Mouse (Mus musculus) thymus, adult 2 months (tissue): Measurements from ENCODE around the gene Fbxw9. TPM values are rescaled to one million over a fixed set of nuclear protein-coding genes. Genes with fewer than 3 reads are reported as not detected.
A peak's percentile ranks its signal among the peaks of the same experiment; 100 is the strongest.

Experiments
- DNase-seq: peaks from one replicate; pipeline ENCODE4 v3.0.0; 2021
- H3K27ac ChIP-seq: fragments of 200-500 bp; 2 replicates; pipeline ENCODE4 v1.5.1; 2012; ENCODE audit warnings: low read length, control low read depth; ENCODE audit not compliant: control insufficient read depth, insufficient read depth
- H3K27me3 ChIP-seq: fragments of 200-500 bp; 2 replicates; pipeline ENCODE4 v1.6.1; 2012; ENCODE audit warnings: mild to moderate bottlenecking, low read length, moderate library complexity, mixed read lengths; ENCODE audit not compliant: control insufficient read depth, insufficient read depth
- H3K36me3 ChIP-seq: fragments of 200-500 bp; 2 replicates; pipeline ENCODE4 v1.6.1; 2012; ENCODE audit warnings: mild to moderate bottlenecking, low read length, moderate library complexity; ENCODE audit not compliant: control insufficient read depth, insufficient read depth
- H3K4me1 ChIP-seq: fragments of 200-500 bp; replicated peaks from 2 replicates; pipeline ENCODE4 v1.6.1; 2012; ENCODE audit warnings: low read length; ENCODE audit not compliant: control insufficient read depth, insufficient read depth
- H3K4me3 ChIP-seq: fragments of 200-500 bp; 2 replicates; pipeline ENCODE4 v1.5.1; 2012; ENCODE audit warnings: mild to moderate bottlenecking, low read length, control low read depth, moderate library complexity; ENCODE audit not compliant: control insufficient read depth, insufficient read depth
- CTCF ChIP-seq: fragments of 200-500 bp; IDR thresholded peaks from 2 replicates; pipeline ENCODE4 v1.5.1; 2012; ENCODE audit warnings: mild to moderate bottlenecking, control low read depth, low read length, moderate library complexity, borderline replicate concordance; ENCODE audit not compliant: control insufficient read depth, poor library complexity, insufficient read depth; ENCODE audit errors: extremely low read depth
- POLR2A ChIP-seq: fragments of 200-500 bp; IDR thresholded peaks from 2 replicates; pipeline ENCODE4 v1.6.1; 2012; ENCODE audit warnings: mild to moderate bottlenecking, low read length, control low read depth, moderate library complexity; ENCODE audit not compliant: control insufficient read depth, poor library complexity, insufficient read depth; ENCODE audit errors: extremely low read depth
- WGBS: fragments of 180-500 bp; shearing (Covaris S2); methylation state at CpG from one replicate; pipeline ENCODE4 v1.1.7; 2018; 5-methylcytosine and 5-hydroxymethylcytosine counted together
- polyA plus RNA-seq: library from polyadenylated mRNA; depleted of rRNA; stranded (reverse); fragments of >200 nt; gene quantifications from 2 replicates; pipeline ENCODE4 v1.2.3, GENCODE M21; 2012

Gene Fbxw9
- polyA plus RNA-seq, 1 experiment, result 29.3 TPM

- Histone ChIP-seq H3K4me3 (no peak overlapping the region), H3K4me1 (peaks cover 17% of the 10 kb centered on the region), H3K27ac (no peak overlapping the region), H3K27me3 (no peaks in the 10 kb centered on the region), H3K36me3 (peaks cover 15% of the 10 kb centered on the region)
- DNase-seq, result no peak
- TF ChIP-seq POLR2A, result no peak
- TF ChIP-seq CTCF, result no peak
- 96% methylated on average over 3 of the region's 3 CpGs for WGBS
These were observed 38.3 kb upstream of the Fbxw9 start for GRCm38 (mm10) chr8:85021514-85022055.

GRCm38 (mm10) chr8:85023846-85024245, 36.0 kb upstream of the Fbxw9 start:
- H3K27me3 ChIP-seq, result no peaks in the 10 kb centered on the region
- H3K4me1 ChIP-seq, result peaks cover 23% of the 10 kb centered on the region
- no peak for TF ChIP-seq CTCF
- TF ChIP-seq POLR2A, result no peak
- H3K27ac ChIP-seq, result no peak overlapping the region
- DNase-seq, result no peak
- peaks cover 2% of the 10 kb centered on the region for H3K36me3 ChIP-seq
- 97% methylated on average over 3 of the region's 3 CpGs for WGBS
- no peak overlapping the region for H3K4me3 ChIP-seq

GRCm38 (mm10) chr8:85025098-85025932, 34.5 kb upstream of the Fbxw9 start, which contains the start of gene Asna1:
TSS of gene Asna1 (minus strand) at chr8:85025281.
- peaks cover 10% of the 10 kb centered on the region; the same call in 1 of the 2 replicates for H3K36me3 ChIP-seq
- 0 out of 2 replicates have a peak, but pooled peaks have one; percentile 24 for TF ChIP-seq POLR2A
- TF ChIP-seq CTCF, result no peak
- H3K27ac ChIP-seq, result no peak within 1 kb of the TSS; the same call in none of the 2 replicates
- H3K4me3 ChIP-seq, result peak within 1 kb of the TSS; percentile 91
- peaks cover 23% of the 10 kb centered on the region for H3K4me1 ChIP-seq
- 2% methylated on average over 30 of the region's 30 CpGs for WGBS
- peak; percentile 77 for DNase-seq
- H3K27me3 ChIP-seq, result no peaks in the 10 kb centered on the region

- peak within 1 kb of the TSS; percentile 82 for H3K4me3 ChIP-seq
- H3K36me3 ChIP-seq, result peaks cover 23% of the 10 kb centered on the region
- H3K27me3 ChIP-seq, result no peaks in the 10 kb centered on the region
- H3K27ac ChIP-seq, result peak within 1 kb of the TSS; percentile 54; the same call in 1 of the 2 replicates
- under 1% methylated on average over 74 of the region's 75 CpGs for WGBS
- TF ChIP-seq POLR2A, result peak; percentile 98
- 0 out of 2 replicates have a peak, but pooled peaks have one; percentile 52 for TF ChIP-seq CTCF
- peak; percentile 95 for DNase-seq
- peaks cover 23% of the 10 kb centered on the region for H3K4me1 ChIP-seq
These were observed 33.0 kb upstream of the Fbxw9 start, which contains the start of gene Trir for GRCm38 (mm10) chr8:85026670-85027515. TSS of gene Trir (plus strand) at chr8:85026823.

- peak overlapping the region; percentile 82 for H3K4me3 ChIP-seq
- H3K27ac ChIP-seq, result no peak overlapping the region
- no peak for DNase-seq
- TF ChIP-seq POLR2A (no peak), CTCF (no peak)
- peaks cover 23% of the 10 kb centered on the region for H3K4me1 ChIP-seq
- no peaks in the 10 kb centered on the region for H3K27me3 ChIP-seq
- WGBS, result under 1% methylated on average over 13 of the region's 13 CpGs
- H3K36me3 ChIP-seq, result peaks cover 29% of the 10 kb centered on the region
These were observed 32.4 kb upstream of the Fbxw9 start for GRCm38 (mm10) chr8:85027516-85027855.

GRCm38 (mm10) chr8:85027922-85028321, 31.9 kb upstream of the Fbxw9 start:
- Histone ChIP-seq H3K27ac (no peak overlapping the region), H3K4me3 (no peak overlapping the region), H3K27me3 (no peaks in the 10 kb centered on the region), H3K4me1 (peaks cover 23% of the 10 kb centered on the region), H3K36me3 (peaks cover 29% of the 10 kb centered on the region)
- WGBS, result 7% methylated on average over 2 of the region's 2 CpGs
- DNase-seq, result no peak
- TF ChIP-seq POLR2A (no peak), CTCF (no peak)
